Mouse (Mus musculus) megakaryocyte progenitor cell, adult 5-6 weeks (primary cell): ENCODE data around the gene Ceacam10. TPM values are rescaled to one million over a fixed set of nuclear protein-coding genes. Genes with fewer than 3 reads are reported as not detected.

ENCODE experiments used
- total RNA-seq, 2 experiments: library from RNA; stranded (forward) in 1 of 2; stranded (reverse) in 1 of 2; fragments of 157-497, 149-512 nt in 1 of 2; fragments of 200-1000 nt in 1 of 2; gene quantifications; 2 replicates each; pipeline versions ENCODE4 v1.2.3 to v1.2.4; 2015 to 2017

Gene Ceacam10
- total RNA-seq, 2 experiments from 2014 or later, result 2.6 to 2.8 TPM

Other genes with a start within 250 kb of the Ceacam10 start
- gene Irgq, start 246.5 kb upstream of the Ceacam10 start, total RNA-seq (2015), result 3.2 and 4.4 TPM in 2 replicates
- gene Irgq, start 246.5 kb upstream of the Ceacam10 start, total RNA-seq (2017), result 4.7 and 5.3 TPM in 2 replicates
- gene Pinlyp, start 231.1 kb upstream of the Ceacam10 start, total RNA-seq (2015), result not detected in 2 replicates
- gene Pinlyp, start 231.1 kb upstream of the Ceacam10 start, total RNA-seq (2017), result not detected in 2 replicates
- gene Xrcc1, start 230.9 kb upstream of the Ceacam10 start, total RNA-seq (2015), result 35.8 and 43.4 TPM in 2 replicates
- gene Xrcc1, start 230.9 kb upstream of the Ceacam10 start, total RNA-seq (2017), result 40.0 and 44.3 TPM in 2 replicates
- 61.3 and 68.9 TPM in 2 replicates for gene Ethe1, start 189.7 kb upstream of the Ceacam10 start, total RNA-seq (2015)
- gene Ethe1, start 189.7 kb upstream of the Ceacam10 start, total RNA-seq (2017), result 18.3 and 31.4 TPM in 2 replicates
- gene Zfp575, start 189.6 kb upstream of the Ceacam10 start, total RNA-seq (2015), result 0.12 and 0.15 TPM in 2 replicates
- not detected in 2 replicates for gene Zfp575, start 189.6 kb upstream of the Ceacam10 start, total RNA-seq (2017)
- 3.6 and 4.5 TPM in 2 replicates for gene Phldb3, start 166.4 kb upstream of the Ceacam10 start, total RNA-seq (2015)
- 10.4 and 11.5 TPM in 2 replicates for gene Phldb3, start 166.4 kb upstream of the Ceacam10 start, total RNA-seq (2017)
- not detected in 2 replicates for gene Lypd3, start 140.7 kb upstream of the Ceacam10 start, total RNA-seq (2015)
- not detected in 2 replicates for gene Lypd3, start 140.7 kb upstream of the Ceacam10 start, total RNA-seq (2017)
- not detected in 2 replicates for gene Tex101, start 100.5 kb upstream of the Ceacam10 start, total RNA-seq (2015)
- not detected in 2 replicates for gene Tex101, start 100.5 kb upstream of the Ceacam10 start, total RNA-seq (2017)
- gene BC049730, start 68.0 kb upstream of the Ceacam10 start, total RNA-seq (2015), result not detected in 2 replicates
- not detected in 2 replicates for gene BC049730, start 68.0 kb upstream of the Ceacam10 start, total RNA-seq (2017)
- not detected in 2 replicates for gene Gm4763, start 50.3 kb upstream of the Ceacam10 start, total RNA-seq (2015)
- gene Gm4763, start 50.3 kb upstream of the Ceacam10 start, total RNA-seq (2017), result not detected in 2 replicates
- gene Cd177, start 16.9 kb upstream of the Ceacam10 start, total RNA-seq (2015), result 16.4 and 16.9 TPM in 2 replicates
- gene Cd177, start 16.9 kb upstream of the Ceacam10 start, total RNA-seq (2017), result 23.0 and 36.9 TPM in 2 replicates
- gene Gm9844, start 85.0 kb downstream of the Ceacam10 start, total RNA-seq (2015), result 1.2 and 1.5 TPM in 2 replicates
- 6.0 and 6.6 TPM in 2 replicates for gene Gm9844, start 85.0 kb downstream of the Ceacam10 start, total RNA-seq (2017)
- gene Lypd4, start 92.7 kb downstream of the Ceacam10 start, total RNA-seq (2015), result not detected in 2 replicates
- gene Lypd4, start 92.7 kb downstream of the Ceacam10 start, total RNA-seq (2017), result not detected in 2 replicates
- gene Dmrtc2, start 92.9 kb downstream of the Ceacam10 start, total RNA-seq (2015), result not detected in 2 replicates
- not detected in 2 replicates for gene Dmrtc2, start 92.9 kb downstream of the Ceacam10 start, total RNA-seq (2017)
- 2,965 and 3,011 TPM in 2 replicates for gene Rps19, start 107.2 kb downstream of the Ceacam10 start, total RNA-seq (2015)
- 1,012 and 1,228 TPM in 2 replicates for gene Rps19, start 107.2 kb downstream of the Ceacam10 start, total RNA-seq (2017)
- 0.34 and 0.35 TPM in 2 replicates for gene Cd79a, start 120.2 kb downstream of the Ceacam10 start, total RNA-seq (2015)
- 0.08 and 0.78 TPM in 2 replicates for gene Cd79a, start 120.2 kb downstream of the Ceacam10 start, total RNA-seq (2017)
- gene Arhgef1, start 125.7 kb downstream of the Ceacam10 start, total RNA-seq (2015), result 58.2 and 67.9 TPM in 2 replicates
- 36.6 and 46.2 TPM in 2 replicates for gene Arhgef1, start 125.7 kb downstream of the Ceacam10 start, total RNA-seq (2017)
- not detected in 2 replicates for gene Gm4881, start 167.3 kb downstream of the Ceacam10 start, total RNA-seq (2015)
- not detected in 2 replicates for gene Gm4881, start 167.3 kb downstream of the Ceacam10 start, total RNA-seq (2017)
- gene Rabac1, start 195.5 kb downstream of the Ceacam10 start, total RNA-seq (2015), result 95.6 and 117 TPM in 2 replicates
- gene Rabac1, start 195.5 kb downstream of the Ceacam10 start, total RNA-seq (2017), result 89.2 and 101 TPM in 2 replicates
- 24.4 and 35.2 TPM in 2 replicates for gene Atp1a3, start 228.8 kb downstream of the Ceacam10 start, total RNA-seq (2015)
- 18.4 and 28.5 TPM in 2 replicates for gene Atp1a3, start 228.8 kb downstream of the Ceacam10 start, total RNA-seq (2017)